Mouse (Mus musculus) stomach, embryonic 15.5 days (tissue): ENCODE measurements around the gene Tmem213. TPM values are rescaled to one million over a fixed set of nuclear protein-coding genes. Genes with fewer than 3 reads are reported as not detected.

Experiments used
- ATAC-seq: fragments of 200-750 bp; cut with Nextera tagmentation; 2 replicates; pipeline ENCODE4 v1.8.0; 2017; ENCODE audit warnings: low read depth, moderate number of reproducible peaks, moderate TSS enrichment; ENCODE audit not compliant: insufficient read depth, low FRiP score
- H3K27ac ChIP-seq: fragments of 300-500 bp; sonication (generic); 2 replicates; pipeline ENCODE4 v1.5.1; 2015; ENCODE audit warnings: mild to moderate bottlenecking, inconsistent platforms
- H3K27me3 ChIP-seq: fragments of 300-500 bp; sonication (generic); replicated peaks from 2 replicates; pipeline ENCODE4 v1.6.1; 2015; ENCODE audit warnings: inconsistent platforms
- H3K36me3 ChIP-seq: fragments of 300-500 bp; sonication (generic); 2 replicates; pipeline ENCODE4 v1.6.1; 2015; ENCODE audit warnings: inconsistent platforms
- H3K4me1 ChIP-seq: fragments of 300-500 bp; sonication (generic); 2 replicates; pipeline ENCODE4 v1.6.1; 2015; ENCODE audit warnings: inconsistent platforms
- H3K4me2 ChIP-seq: fragments of 300-500 bp; sonication (generic); 2 replicates; pipeline ENCODE4 v1.6.1; 2015; ENCODE audit warnings: mild to moderate bottlenecking, inconsistent platforms
- H3K4me3 ChIP-seq: fragments of 300-500 bp; sonication (generic); replicated peaks from 2 replicates; pipeline ENCODE4 v1.5.1; 2015; ENCODE audit warnings: inconsistent platforms
- H3K9ac ChIP-seq: fragments of 300-500 bp; sonication (generic); 2 replicates; pipeline ENCODE4 v1.6.1; 2015; ENCODE audit warnings: inconsistent platforms
- H3K9me3 ChIP-seq: fragments of 300-500 bp; sonication (generic); 2 replicates; pipeline ENCODE4 v1.6.1; 2016; ENCODE audit warnings: inconsistent platforms
- WGBS: fragments of 180-500 bp; shearing (Covaris S2); methylation state at CpG from one replicate; pipeline ENCODE4 v1.1.7; 2015; 5-methylcytosine and 5-hydroxymethylcytosine counted together
- polyA plus RNA-seq: library from polyadenylated mRNA; unstranded; fragments of >200 nt; fragmentation: Nextera tagmentation; extraction: Ambion mirVana; gene quantifications from 2 replicates; pipeline ENCODE4 v1.2.1, GENCODE M21; 2015

Tmem213 gene
- polyA plus RNA-seq, 1 experiment from 2014 or later = 1.4 TPM

GRCm38 (mm10) chr6:38160556-38160955 is 51.5 kb downstream of the Tmem213 start:
- Histone ChIP-seq H3K4me3 (no peak overlapping the region), H3K9me3 (no peaks in the 10 kb centered on the region), H3K27me3 (no peaks in the 10 kb centered on the region), H3K4me1 (no peaks in the 10 kb centered on the region), H3K4me2 (no peak overlapping the region), H3K9ac (no peak overlapping the region), H3K27ac (0 out of 2 replicates have a peak overlapping the region, but pooled peaks have one; percentile 27), H3K36me3 (no peaks in the 10 kb centered on the region)
- 59% methylated on average over 2 of the region's 2 CpGs for WGBS
- ATAC-seq = no peak

GRCm38 (mm10) chr6:38162825-38163504 is 53.9 kb downstream of the Tmem213 start:
- WGBS = 68% methylated on average over 14 of the region's 14 CpGs
- H3K4me3 ChIP-seq = no peak overlapping the region

GRCm38 (mm10) chr6:38164705-38165104 is 55.6 kb downstream of the Tmem213 start:
- Histone ChIP-seq H3K9me3 (no peaks in the 10 kb centered on the region), H3K4me2 (no peak overlapping the region), H3K4me3 (no peak overlapping the region), H3K4me1 (no peaks in the 10 kb centered on the region), H3K27ac (no peak overlapping the region), H3K36me3 (0 out of 2 replicates have a peak, but pooled peaks cover 3% of the 10 kb centered on the region), H3K9ac (no peak overlapping the region), H3K27me3 (no peaks in the 10 kb centered on the region)
- 85% methylated on average over 6 of the region's 6 CpGs for whole genome bisulfite sequencing
- ATAC-seq = no peak

More at GRCm38 (mm10) chr6:38162825-38163504, 53.9 kb downstream of the Tmem213 start:
- H3K27me3 ChIP-seq = no peaks in the 10 kb centered on the region
- no peaks in the 10 kb centered on the region for H3K4me1 ChIP-seq
- no peak overlapping the region for H3K4me2 ChIP-seq
- no peaks in the 10 kb centered on the region for H3K9me3 ChIP-seq
- ATAC-seq = no peak
- H3K36me3 ChIP-seq = 0 out of 2 replicates have a peak, but pooled peaks cover 3% of the 10 kb centered on the region
- no peak overlapping the region for H3K27ac ChIP-seq
- no peak overlapping the region for H3K9ac ChIP-seq

GRCm38 (mm10) chr6:38165385-38165784 is 56.3 kb downstream of the Tmem213 start:
- ATAC-seq = no peak
- no peaks in the 10 kb centered on the region for H3K27me3 ChIP-seq
- H3K4me2 ChIP-seq = no peak overlapping the region
- H3K4me3 ChIP-seq = no peak overlapping the region
- H3K9me3 ChIP-seq = no peaks in the 10 kb centered on the region
- H3K4me1 ChIP-seq = no peaks in the 10 kb centered on the region
- WGBS = 65% methylated on average over 6 of the region's 6 CpGs
- no peak overlapping the region for H3K9ac ChIP-seq
- no peak overlapping the region for H3K27ac ChIP-seq
- 0 out of 2 replicates have a peak, but pooled peaks cover 4% of the 10 kb centered on the region for H3K36me3 ChIP-seq

Other genes with a start within 250 kb of the Tmem213 start
- 10.7 and 11.8 TPM in 2 replicates for gene Trim24, start 238.4 kb upstream of the Tmem213 start, polyA plus RNA-seq
- gene Svopl, start 62.3 kb upstream of the Tmem213 start, polyA plus RNA-seq = 0.86 and 0.94 TPM in 2 replicates
- gene Atp6v0a4, start 15.3 kb downstream of the Tmem213 start, polyA plus RNA-seq = 7.3 and 7.8 TPM in 2 replicates
- gene D630045J12Rik, start 144.8 kb downstream of the Tmem213 start, polyA plus RNA-seq = 3.5 and 3.8 TPM in 2 replicates
- gene Zc3hav1l, start 190.0 kb downstream of the Tmem213 start, polyA plus RNA-seq = 8.2 and 9.4 TPM in 2 replicates
- gene Zc3hav1, start 245.3 kb downstream of the Tmem213 start, polyA plus RNA-seq = 10.2 and 12.1 TPM in 2 replicates